Mouse (Mus musculus) CD4-positive, CD25-positive, alpha-beta regulatory T cell, adult 4 months (primary cell): ENCODE data around the gene Slc5a3. TPM values are rescaled to one million over a fixed set of nuclear protein-coding genes. Genes with fewer than 3 reads are reported as not detected.
"Not testable (repeated sequence)": the region's sequence is repeated elsewhere in the genome, so short reads cannot be mapped to it uniquely, and the experiment has no call there.

Experiments
- ATAC-seq: one replicate; pipeline ENCODE4 v1.8.0; 2017
- polyA plus RNA-seq, 2 experiments: library from polyadenylated mRNA; unstranded; fragments of 100-300 nt; shearing (Covaris generic); gene quantifications; one replicate each; pipeline ENCODE4 v1.2.1; 2017

Slc5a3 gene
- polyA plus RNA-seq, 2 experiments from 2014 or later: 7.0 to 11.2 TPM

DNA sequence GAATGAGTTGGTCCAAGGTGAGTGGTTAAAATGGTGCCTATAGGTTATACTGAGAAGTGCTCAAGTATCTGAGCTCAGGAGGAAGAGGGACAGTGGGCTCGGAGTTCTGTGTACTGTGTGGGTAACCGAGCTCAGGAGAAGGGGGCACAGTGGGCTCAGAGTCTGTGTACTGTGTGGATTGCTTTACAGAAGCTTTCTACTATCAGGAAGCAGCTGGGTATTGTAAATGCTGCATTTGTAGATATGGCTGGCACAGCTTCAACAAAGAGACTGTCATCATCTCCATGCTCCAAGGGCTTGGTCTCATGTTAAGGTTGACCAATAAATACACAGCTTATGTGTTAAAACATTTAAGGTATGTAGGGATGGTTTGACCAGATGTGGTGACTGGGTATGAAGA, 6.7 kb downstream of the Slc5a3 start:
- ATAC-seq: no peak

DNA sequence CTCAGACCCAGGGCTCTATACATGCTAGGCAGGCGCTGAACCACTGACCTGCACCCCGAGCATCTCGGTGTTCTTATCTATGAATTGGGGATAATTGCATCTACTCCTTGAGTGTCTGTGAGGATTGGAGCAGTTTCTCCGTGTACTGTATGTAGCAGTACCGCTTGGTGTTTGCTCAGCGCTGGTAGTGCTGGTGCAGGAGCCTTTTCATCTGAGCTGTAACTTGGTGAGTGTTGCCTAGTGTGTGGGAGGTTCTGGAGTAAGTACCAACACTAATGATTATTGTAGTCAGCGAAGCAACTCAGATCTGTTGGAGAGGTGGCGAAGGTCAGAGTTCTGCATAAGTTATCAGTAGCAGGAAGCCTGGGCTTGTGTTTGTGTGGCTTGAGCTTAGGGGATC, 12.2 kb downstream of the Slc5a3 start:
- ATAC-seq: no peak

DNA sequence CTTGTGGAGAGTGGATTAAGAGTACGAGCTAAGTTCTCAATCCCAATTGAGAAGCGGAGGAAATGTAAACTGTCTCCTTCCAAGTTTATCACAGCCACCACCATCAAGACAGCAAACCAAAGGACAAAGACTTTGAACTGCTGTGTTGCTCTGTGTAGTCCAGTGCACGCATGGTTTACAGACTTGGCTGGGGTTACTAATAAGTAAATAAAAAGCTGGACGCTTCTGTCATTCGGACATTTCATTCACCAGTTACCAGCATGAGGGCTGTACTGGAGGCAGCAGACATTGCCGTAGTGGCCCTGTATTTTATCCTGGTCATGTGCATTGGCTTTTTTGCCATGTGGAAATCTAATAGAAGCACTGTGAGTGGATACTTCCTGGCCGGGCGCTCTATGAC, 18.7 kb downstream of the Slc5a3 start:
- ATAC-seq: no peak

DNA sequence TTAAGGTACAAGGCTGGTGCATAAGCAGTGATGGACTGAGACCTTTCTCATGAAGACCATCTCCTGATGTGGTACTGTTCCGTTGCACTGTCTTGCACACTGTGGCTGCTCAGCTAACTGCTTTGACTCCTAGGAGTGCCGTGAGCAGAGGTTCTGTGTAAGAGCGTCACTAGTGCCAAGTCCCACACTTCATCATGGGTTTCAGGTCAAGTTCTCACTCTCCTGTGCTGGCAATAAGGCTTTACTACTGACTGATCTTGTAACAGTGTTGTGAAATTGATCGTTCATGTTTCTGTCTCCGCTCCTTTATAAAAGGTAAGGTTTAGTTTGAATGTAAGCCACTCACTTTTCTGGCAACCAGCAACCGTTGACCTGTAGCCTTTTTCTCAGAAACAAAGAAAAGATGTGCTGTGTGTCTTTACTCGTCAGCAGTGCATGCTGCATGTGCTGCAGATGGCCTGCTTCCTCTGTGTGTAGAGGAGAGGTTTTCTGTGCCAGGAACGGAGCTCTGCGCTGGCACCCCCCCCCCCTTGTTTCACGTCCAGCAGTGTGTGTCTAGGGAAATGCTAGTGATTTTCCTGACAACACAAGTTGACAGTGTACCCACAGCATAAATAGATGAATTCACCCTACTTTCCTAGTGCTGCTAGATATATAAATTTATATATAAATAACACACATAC, 25.8 kb downstream of the Slc5a3 start:
- no peak for ATAC-seq

DNA sequence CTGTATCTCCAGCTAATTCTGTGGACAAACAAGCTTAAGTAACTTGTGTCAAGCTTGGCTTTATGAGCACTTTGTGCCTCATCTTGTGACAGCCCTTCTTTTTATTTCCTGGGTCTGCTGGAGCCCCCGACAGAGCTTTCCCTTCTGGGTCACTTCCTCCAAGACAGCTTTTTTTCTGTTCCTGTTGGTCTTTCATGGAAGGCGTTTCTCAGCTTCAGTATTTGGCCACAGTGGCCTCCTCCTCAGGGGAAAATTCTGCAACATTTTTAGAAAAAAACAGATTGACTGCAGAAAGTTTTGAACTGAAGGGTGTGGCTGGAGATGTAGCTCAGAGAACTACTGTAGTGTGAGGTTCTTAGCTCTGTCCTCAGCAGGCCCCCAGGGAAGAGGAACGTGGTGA, 31.1 kb downstream of the Slc5a3 start:
- ATAC-seq: no peak

DNA sequence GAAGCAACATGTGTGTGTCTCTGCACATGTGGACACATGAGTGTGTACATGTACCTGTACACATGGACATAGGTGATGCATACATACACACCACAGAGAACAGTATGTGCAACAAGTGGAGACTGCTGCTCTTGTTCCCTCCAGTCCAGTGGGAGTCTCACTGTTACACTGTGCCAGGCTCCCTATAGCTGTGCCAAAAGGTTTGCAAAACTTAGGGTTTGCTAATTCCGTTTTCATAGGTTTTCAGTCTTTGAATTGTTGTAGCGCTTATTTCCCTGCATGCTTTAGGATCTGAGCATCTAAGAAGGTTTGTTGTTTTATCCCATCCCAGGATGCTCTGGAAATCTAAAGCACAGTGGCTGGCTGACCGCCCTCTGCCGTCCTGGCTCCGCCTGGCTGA, 33.8 kb downstream of the Slc5a3 start:
- ATAC-seq: no peak

DNA sequence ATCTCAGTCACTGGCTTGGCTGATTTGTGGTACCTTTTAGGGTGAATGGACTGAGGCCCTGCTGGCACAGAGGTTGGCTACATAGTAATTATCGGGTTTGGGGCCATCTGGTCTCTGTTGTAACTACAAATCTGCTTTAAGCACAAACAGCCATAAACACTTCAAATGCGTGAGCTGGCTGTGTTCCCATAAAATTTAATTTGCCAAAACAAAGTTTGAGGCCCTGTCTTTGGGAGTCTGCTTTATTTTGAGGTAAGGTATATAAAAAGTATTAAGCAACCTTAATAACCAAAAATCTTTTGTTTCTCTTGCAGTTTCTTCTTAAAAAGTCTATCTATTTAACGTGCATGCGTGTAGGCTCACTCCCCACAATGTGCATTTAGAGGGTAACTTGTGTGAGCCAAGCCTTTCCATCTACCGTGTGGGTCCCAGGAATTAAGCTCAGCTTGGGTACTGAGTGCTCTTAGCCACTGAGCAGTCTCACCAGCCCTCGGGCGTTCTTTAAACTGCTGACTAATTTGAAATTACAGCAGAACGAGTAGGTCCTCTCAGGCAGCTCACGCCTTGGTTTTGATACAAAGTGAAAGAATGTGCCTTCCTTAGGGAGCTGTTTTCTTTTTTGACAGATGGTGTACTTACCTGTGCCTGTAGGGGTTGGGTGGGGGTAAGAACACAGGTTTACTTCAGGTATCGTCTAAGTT, 40.4 kb downstream of the Slc5a3 start:
- ATAC-seq: no peak

DNA sequence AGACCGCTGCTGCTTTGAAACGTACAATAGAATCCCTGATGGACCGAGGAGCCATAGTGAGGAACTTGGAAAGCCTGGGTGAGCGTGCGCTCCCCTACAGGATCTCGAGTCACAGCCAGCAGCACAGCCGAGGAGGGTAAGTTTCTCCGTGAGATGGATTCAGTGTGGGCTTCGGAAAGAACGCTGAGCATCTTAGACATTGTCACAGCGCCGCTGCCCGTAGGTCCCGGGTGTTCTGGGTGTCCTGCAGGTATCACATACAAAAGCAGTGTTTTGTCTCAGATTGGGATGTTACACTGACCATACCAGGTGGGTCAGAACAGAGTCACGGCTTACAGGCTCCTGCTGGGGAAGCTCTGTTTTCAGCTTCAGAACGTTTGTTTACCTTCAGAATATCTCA, 41.5 kb downstream of the Slc5a3 start:
- no peak for ATAC-seq

DNA sequence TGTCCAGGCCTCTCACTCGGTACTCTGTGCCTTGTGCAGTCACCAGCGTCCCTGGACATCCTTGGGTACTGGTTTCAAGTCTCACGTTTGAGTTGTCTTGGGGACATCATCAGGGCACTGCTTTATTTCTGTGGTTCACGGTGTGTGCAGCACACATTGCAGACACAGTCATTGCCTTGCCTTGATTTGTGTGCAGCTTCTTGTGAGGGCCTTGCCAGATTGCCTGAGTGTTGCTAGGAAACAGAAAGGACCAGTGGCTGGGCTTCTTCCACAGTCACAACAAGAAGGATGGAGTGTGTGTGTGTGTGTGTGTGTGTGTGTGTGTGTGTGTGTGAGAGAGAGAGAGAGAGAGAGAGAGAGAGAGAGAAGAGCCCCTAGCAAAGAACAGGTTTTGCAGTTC, 42.0 kb downstream of the Slc5a3 start:
- no peak for ATAC-seq

DNA sequence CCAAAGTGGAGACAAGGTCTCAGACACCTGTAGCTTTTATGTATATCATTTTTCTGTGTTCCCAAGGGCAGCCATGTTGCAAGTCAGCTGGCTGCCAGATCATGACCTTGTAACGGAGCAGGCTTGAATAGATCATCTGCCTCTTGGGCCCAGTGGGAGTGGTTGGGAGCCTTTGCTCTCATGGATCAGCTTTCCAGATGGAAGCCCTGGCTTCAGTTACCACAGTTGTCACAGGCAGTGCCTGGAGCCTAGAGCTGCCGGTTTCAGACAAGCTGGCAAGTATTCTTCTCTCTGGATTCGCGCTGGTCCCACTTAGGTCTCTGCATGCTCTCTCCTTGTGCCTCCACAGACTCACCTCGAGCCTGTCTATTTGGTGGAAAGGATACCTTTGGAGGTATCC, 44.0 kb downstream of the Slc5a3 start:
- no peak for ATAC-seq

DNA sequence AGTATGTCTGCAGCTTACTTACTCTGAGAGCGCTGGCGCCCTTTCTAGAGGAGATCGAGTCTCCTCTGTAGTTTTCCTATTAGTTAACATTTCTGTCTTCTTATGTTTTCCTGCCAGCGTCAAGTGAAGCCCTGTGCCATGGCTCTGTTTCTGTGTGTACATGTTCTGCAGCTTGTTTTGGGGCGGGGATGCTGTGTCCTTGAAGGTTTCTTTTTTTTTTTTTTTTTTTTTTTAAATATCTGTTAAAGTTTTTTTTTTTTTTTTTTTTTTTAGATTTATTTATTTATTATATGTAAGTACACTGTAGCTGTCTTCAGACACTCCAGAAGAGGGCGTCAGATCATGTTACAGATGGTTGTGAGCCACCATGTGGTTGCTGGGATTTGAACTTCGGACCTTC, 44.8 kb downstream of the Slc5a3 start:
- ATAC-seq: not testable (repeated sequence)

DNA sequence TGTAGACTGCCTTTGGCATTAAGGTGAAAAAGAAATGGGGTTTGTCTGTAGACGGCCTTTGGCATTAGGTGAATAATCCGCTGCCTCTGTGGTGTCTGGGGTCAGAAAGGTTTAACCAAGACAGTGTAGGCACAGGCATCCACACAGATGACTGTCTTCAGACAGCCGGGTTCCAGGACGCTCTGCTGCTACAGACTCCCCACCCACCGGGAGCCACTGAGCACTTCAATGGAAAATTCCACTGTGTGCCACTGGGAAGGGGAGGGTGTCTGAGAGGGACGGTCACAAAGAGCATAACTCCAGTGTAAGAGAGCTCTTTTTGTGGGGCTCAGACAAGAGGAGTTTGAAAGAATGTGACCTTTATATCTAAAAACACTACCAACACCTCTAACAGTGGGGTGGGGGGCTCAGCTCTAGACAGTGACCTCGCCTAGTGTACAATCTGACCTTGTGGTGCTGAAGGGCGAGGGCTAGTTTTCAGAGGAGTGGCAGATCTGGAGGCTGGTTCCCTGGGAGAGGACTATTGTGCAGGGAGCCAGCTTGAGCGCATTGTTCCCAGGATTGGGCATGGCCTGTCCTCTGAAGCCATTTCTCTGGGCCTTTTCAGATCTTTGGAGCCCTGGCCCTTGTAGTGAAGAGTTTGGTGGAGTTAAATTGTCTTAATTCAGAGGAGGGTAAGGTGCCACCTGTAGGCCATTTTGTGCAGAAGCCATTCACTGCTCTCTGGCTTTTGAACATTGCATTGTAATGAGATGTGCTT, 45.6 kb downstream of the Slc5a3 start:
- ATAC-seq: no peak

DNA sequence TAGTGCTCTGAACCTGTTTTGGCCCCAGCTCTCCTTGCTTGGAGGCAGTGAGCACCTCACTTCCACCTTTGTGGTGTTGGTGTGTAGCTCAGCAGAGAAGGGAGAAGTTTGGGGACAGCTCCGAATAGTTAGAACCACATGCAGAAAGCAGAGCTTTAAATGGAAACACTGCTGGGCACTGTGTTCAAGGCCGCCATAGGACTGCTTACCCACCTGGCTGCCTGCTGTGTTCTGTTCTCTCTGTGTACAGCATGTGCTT, 46.1 kb downstream of the Slc5a3 start:
- ATAC-seq: no peak

DNA sequence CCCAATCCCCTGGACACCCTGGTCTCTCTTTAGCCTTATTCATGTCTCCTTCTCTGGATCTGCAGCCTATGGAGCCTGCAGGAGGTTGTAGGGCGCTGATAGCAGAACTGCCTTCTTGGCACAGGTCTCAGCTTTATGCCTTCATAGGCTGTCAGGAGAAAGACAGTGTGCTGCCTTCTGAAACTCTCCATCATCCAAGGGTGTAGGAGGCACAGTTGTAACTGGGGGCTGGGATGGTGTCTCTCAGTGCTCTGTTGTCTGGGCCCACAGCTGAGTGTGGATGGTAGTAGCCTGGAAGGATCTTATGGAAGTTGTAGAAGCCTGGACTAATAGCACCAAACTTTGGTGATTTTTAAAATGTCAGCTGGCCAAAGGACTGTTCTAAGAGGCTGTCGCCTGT, 46.8 kb downstream of the Slc5a3 start:
- ATAC-seq: no peak

DNA sequence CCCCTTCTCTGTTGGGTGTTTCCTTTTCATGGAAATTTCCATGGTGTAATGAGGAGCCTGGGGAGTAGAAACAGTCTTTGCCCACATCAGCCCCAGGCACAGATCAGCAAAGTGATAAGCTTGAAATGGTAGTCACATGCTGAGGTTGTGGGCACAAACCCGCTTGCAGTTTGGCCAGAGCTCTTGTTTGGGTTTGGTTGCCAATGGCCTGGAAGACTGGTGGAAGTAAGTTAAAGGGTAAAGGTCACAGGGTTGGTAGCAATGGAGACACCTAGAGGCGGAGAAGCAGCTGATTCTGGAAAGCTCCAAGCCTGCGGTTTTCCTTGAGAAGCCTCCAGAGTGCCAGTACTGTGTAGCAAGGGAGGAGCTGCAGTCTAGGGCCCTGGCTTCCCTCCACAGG, 47.5 kb downstream of the Slc5a3 start:
- ATAC-seq: no peak

DNA sequence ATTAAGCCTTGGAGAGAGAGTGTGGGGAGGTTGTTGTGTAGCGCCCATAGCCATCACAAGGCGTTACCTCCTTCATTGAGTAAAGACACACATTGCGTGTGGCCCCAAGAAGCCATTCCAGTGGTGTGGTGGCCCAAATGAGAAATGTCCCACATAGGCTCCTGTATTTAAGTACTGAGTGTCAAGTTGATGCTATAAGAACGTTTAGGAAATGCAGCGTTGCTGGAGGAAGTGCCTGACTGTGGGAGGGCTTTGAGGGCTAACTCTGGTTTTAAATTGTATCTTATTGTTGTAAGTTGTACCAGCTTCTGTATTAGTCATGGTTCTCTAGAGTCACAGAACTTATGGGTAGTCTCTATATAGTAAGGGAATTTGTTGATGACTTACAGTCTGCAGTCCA, 49.2 kb downstream of the Slc5a3 start:
- ATAC-seq: no peak

DNA sequence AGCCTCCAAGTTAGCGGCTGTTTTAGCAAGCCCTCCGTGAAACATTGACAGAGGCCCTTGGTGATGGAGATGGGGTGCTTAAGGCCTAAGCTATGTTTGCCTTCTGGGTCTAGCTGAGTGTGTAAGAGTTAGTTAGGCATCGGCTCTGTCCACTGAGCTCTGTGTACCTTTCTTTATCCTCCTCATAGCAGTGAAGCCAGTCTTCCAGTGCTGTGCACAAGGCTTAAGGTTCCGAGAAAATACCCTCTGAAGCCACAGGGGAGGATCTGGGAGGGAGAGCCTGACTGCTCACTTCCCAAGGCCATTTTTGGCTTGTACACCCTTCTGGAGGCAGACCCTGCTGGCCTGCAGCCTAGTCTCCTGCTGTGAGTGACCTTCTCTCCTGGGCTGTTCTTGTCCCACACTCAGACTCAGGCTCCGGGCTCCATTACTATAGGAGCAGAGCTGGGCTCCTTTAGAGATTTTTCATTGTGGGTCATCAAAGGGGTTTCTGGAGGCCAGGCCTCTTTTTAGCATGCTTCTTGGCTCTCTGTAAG, 56.7 kb downstream of the Slc5a3 start:
- ATAC-seq: no peak

DNA sequence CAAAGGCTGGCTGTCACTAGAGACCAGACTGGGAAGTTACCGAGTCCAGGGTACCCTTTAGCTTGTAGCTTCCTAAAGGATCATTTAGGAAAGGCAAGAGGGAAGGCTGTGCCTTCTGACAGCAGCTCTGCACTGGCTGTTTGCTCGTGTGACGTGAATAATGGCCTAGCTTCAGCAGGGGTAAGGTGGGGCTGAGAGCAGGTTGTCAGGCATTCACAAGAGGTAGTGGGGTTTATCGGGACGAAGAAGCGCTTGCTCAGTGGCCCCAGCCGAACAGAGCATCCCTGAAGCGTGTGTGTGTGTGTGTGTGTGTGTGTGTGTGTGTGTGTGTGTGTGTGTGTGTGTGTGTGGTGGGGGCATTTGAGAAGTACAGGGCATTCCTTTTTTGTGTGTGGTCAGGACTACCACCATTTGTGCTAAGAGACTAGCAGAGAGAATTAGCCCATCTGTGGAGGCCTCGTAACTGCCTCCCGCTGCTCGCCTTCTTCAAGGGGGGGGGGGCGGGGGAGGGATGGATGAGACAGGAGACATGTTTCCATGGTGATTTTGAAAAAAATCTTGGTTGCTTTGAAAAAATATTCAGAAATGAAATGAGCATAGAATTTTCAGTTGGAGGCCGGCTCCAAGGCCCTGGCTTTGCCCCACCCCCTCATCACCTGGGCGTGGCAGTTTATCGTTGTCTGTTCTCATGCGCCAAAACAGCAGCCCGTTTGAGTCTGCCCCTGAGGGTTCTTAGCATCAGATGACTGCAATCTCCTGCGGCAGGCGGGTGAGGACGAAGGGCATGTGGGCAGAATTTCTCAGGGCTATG, 57.7 kb downstream of the Slc5a3 start:
- no peak for ATAC-seq

DNA sequence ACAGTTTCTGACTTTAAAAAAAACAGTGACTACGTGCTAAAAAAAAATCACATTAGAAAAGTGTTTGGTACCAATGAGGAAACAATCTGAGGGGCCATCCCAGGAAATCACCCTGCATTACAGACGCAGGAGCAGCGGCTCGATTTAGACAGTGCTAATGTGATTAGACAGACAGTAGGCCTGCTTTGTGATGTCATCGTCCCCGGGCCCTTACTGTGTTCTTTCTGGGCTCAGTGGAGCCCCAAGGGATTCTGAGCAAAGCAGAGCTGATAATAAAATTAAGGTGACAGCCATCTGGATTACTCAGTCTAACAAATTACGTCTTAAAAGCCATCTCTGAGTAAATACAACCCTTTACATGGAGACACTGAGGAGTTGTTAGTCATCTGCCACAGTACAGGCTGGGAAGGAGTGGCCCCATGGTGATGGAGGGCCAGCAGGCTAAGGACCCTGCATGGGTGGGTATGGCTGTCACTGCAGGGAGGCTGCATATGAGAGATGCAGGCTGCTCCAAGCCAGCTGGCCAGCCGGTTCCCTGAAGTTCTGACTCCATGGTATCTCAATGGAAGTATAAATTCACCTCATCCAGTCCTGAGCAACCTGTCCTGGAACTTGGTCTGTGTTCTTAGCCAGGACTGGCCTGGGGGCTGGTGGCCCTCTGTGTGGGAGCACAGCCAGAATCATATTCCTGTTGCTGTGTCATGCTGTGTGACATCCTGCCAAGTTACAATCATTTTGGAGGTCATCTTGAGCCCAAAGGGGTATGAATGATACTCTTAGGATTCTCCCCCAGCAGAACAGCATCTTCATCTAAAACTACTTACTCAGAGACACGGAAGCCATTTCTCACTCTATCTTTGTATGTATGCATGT, 59.5 kb downstream of the Slc5a3 start:
- no peak for ATAC-seq

DNA sequence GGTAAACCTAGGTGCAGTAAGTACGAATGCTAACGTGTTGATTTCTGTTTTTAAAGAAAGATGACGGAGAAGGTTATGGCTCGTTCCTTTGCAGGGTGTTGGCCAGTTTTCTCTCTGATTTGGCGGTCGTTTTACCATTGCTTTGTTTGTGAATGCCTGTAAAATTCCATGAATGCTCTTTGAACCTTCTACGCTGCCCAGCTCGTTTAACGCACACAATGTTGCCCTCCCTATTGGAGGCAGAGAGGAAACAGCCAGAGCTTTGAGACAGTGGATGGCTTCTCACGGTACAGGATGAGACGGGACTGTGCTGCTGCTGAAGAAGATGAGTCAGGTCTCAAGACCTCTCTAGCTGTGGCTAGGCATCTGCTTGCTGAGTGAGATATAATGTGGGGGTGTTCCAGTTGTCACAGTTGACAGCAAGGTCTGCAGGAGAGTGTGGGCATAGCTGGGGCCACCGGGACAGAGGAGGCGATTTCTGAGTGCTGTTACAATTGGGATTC, 60.9 kb downstream of the Slc5a3 start:
- no peak for ATAC-seq

DNA sequence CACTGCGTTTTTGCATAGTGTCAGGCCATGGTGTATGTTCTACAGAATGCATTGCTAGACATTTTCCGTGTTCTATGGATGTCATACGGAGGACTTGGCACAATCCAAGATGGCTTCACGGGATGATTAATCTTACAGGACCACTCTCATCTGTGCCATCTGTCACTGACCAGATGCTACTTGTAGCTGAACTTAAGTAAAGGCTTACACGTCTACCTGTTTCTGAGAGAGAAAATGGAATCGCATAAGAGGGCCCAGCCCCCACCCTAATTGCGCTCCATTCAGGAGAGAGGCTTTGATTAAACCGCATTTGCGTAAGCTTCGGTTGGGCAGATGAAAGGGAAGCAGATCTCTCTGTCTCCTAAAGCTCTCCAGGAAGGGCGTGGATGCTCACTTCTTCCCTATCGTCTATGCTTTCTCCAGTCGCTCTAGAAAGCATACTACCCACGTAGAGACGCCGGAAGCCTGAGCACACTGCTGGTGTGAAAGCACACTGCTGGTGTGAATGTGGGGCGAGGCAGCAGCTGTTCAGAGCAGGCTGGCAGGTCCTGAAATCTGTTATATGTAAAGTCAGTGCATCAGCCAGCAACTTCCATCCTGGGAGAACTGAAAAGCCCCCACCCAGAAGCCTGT, 62.9 kb downstream of the Slc5a3 start:
- ATAC-seq: no peak
